Comparison of ENCODE assay signal across 7 mouse cellular contexts in the genomic region with DNA sequence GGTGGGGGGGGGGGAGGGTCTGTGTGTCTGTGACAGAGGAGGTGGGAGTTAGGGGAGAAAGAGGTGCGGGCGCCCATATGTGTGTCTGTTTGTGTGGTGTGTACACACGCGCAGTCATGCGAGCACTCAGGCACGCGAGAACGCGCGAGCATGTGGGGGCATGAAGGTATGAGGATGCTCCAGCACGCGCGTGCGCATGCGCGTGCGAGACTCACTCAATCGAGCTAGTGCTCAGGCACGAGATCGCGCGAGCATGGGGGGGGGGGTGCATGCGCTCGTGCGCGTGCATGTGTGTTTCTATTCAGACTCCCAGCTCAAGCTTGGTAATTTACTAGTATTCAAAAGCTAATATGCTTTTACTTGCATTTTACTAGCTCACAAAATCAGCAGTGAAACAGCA. TPM values are rescaled to one million over a fixed set of nuclear protein-coding genes. Genes with fewer than 3 reads are reported as not detected.
DNase-seq lines count a peak whose midpoint lies in the region; ATAC-seq and TF ChIP-seq lines count a peak whose summit lies in the region.

No protein-coding gene starts in this region.

- peak; percentile 24 for ATAC-seq in forebrain, embryonic 15.5 days (replicated peaks)
- peak; percentile 49 for ATAC-seq in hindbrain, postnatal 0 days

- no peaks in the 10 kb centered on the region for H3K27me3 ChIP-seq in forebrain, embryonic 15.5 days
- no peaks in the 10 kb centered on the region for H3K27me3 ChIP-seq in hindbrain, postnatal 0 days (ENCODE audit: insufficient read depth, low read length)
- no peaks in the 10 kb centered on the region for H3K27me3 ChIP-seq in small intestine, adult 2 months (ENCODE audit: control insufficient read depth, insufficient read depth, low read length)

- 47% methylated on average over 26 of the region's 26 CpGs for WGBS in forebrain, embryonic 15.5 days
- WGBS in hindbrain, postnatal 0 days: 30% methylated on average over 26 of the region's 26 CpGs
- WGBS in small intestine, adult 2 months: 65% methylated on average over 26 of the region's 26 CpGs

- peak; percentile 98 for DNase-seq in NIH3T3 (ENCODE audit: low read depth)
- peak; percentile 73 for DNase-seq in cerebellum, adult 11 months
- DNase-seq in hindbrain, postnatal 0 days (ENCODE audit: low spot score): peak; percentile 94
- peak; percentile 38 to 83 for DNase-seq in left cerebral cortex, adult 8-10 months (ENCODE audit: low spot score in 2 of 2)
- peak; percentile 89 for DNase-seq in mesoderm, embryonic 11.5 days (ENCODE audit: low read depth, low spot score)

- H3K27ac ChIP-seq in forebrain, embryonic 15.5 days (replicated peaks): peak overlapping the region; percentile 59
- H3K27ac ChIP-seq in hindbrain, postnatal 0 days: no peak overlapping the region
- no peak overlapping the region for H3K27ac ChIP-seq in small intestine, adult 2 months (ENCODE audit: insufficient read depth, low read depth, low read length)

- no peak for TF ChIP-seq CTCF in hindbrain, postnatal 0 days (IDR thresholded peaks at IDR 0.05; ENCODE audit: low read depth)
- TF ChIP-seq CTCF in small intestine, adult 2 months (IDR thresholded peaks at IDR 0.05; ENCODE audit: extremely low read depth, insufficient read length, insufficient replicate concordance, low read depth, low read length): no peak

- peak overlapping the region; percentile 35 for H3K9ac ChIP-seq in forebrain, embryonic 15.5 days (replicated peaks)
- 0 out of 2 replicates have a peak overlapping the region, but pooled peaks have one; percentile 33 for H3K9ac ChIP-seq in hindbrain, postnatal 0 days (replicated peaks; ENCODE audit: low read length)

- peak overlapping the region; percentile 45 for H3K4me3 ChIP-seq in forebrain, embryonic 15.5 days
- peak overlapping the region; percentile 41 for H3K4me3 ChIP-seq in hindbrain, postnatal 0 days (ENCODE audit: low read length)
- 0 out of 2 replicates have a peak overlapping the region, but pooled peaks have one; percentile 17 for H3K4me3 ChIP-seq in small intestine, adult 2 months (ENCODE audit: low read depth, low read length)

- no peaks in the 10 kb centered on the region for H3K9me3 ChIP-seq in forebrain, embryonic 15.5 days
- no peaks in the 10 kb centered on the region for H3K9me3 ChIP-seq in hindbrain, postnatal 0 days (ENCODE audit: low read length)

- peaks cover 11% of the 10 kb centered on the region; the same call in 1 of the 2 replicates for H3K4me1 ChIP-seq in forebrain, embryonic 15.5 days
- no peaks in the 10 kb centered on the region for H3K4me1 ChIP-seq in hindbrain, postnatal 0 days (ENCODE audit: insufficient read depth, low read length)
- H3K4me1 ChIP-seq in small intestine, adult 2 months (ENCODE audit: control insufficient read depth, insufficient read depth, insufficient read length, low read length): peaks cover 3% of the 10 kb centered on the region; the same call in 1 of the 2 replicates

- no peaks in the 10 kb centered on the region for H3K36me3 ChIP-seq in forebrain, embryonic 15.5 days
- H3K36me3 ChIP-seq in hindbrain, postnatal 0 days (ENCODE audit: insufficient read depth, low read length): no peaks in the 10 kb centered on the region
- H3K36me3 ChIP-seq in small intestine, adult 2 months (ENCODE audit: control insufficient read depth, insufficient read depth, low read length): no peaks in the 10 kb centered on the region

- TF ChIP-seq POLR2A in small intestine, adult 2 months (IDR thresholded peaks at IDR 0.05; ENCODE audit: low read depth, low read length): no peak

- H3K4me2 ChIP-seq in forebrain, embryonic 15.5 days (replicated peaks): peak overlapping the region; percentile 66
- H3K4me2 ChIP-seq in hindbrain, postnatal 0 days (ENCODE audit: low read depth, low read length): peak overlapping the region; percentile 61

RNA-seq across cellular contexts. Expression of gene Ahi1, which starts 1.9 kb away (rescaled TPM):
- 54.7 and 64.6 TPM in 2 replicates for polyA plus RNA-seq in forebrain, embryonic 15.5 days (2015; fragmentation: Nextera tagmentation; extraction: Ambion mirVana)
- total RNA-seq in hindbrain, postnatal 0 days (2014; rRNA removed): 210 and 218 TPM in 2 replicates
- 138 and 143 TPM in 2 replicates for polyA plus RNA-seq in hindbrain, postnatal 0 days (2015; fragmentation: Nextera tagmentation; extraction: Ambion mirVana)
- total RNA-seq in left cerebral cortex, adult 8-10 months (2022): 100 to 1,000 TPM; 172 to 216 (median 198) TPM
- polyA plus RNA-seq in small intestine, adult 2 months (2012; rRNA removed): 0.60 and 0.90 TPM in 2 replicates

Comparison
In these comparisons a context has a peak if more than half of its experiments do, and no peak if none do; other contexts are left out.
1. RNA of gene Ahi1, which starts 1.9 kb away (polyA plus RNA-seq): 138 to 143 TPM in hindbrain, postnatal 0 days and 54.7 to 64.6 TPM in forebrain, embryonic 15.5 days; 0.60 to 0.90 TPM in small intestine, adult 2 months; every median in the first group is over 10 times any median in the second.
2. Peak in every context shown above with its lines, with median percentiles within 50 percentile points of each other: DNase-seq and H3K4me3 ChIP-seq.